Mouse (Mus musculus) cerebellum, postnatal 36 days (tissue): ENCODE data around the gene AI413582.

Experiments
- DNase-seq, 2 experiments: peaks; one replicate each; pipeline ENCODE4 v3.0.0; 2021 to 2022; ENCODE audit warnings: mixed read lengths in 2 of 2

Gene AI413582

DNA sequence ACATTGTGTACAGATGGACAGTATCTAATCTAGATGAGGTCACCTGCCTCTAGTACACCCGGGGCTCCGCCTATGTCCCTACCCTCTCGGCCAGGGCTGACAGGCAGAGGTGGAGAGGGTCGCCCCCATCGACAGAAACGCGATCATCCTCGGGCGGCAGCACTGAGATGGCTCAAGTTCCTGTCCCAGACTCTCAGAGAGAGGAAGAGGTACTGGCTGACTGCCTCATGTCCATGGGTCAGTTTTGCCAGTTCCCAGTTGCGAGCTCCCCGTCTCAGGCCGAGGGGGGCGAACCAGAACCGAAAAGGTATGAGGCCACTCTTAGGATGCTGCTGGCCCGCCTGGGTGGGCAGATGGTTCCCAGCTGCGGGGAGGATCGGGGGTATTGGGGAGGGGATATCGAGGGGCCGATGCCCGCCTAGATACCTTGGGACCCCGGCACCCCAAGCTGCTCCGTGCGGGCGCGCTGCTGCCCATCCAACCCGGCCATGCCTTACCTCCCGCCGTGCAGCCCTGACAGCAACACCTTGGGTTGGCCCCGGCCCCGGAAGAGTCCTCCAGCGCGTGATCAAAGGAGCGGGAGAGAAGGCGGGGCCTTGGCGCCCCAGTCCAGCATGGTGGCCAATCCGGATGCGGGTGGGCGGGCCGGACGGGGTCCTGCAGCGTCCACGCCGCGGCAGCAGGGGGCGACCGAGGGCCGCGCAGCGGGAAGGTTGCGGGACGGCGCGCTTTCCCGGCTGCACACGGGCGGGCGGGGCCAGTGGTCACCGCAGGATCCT, at the start of gene AI413582:
Gene AI413582 (minus strand): TSS at position 594 of the 779 bp plus-strand sequence.
- DNase-seq, result peak; percentile 98 to 99

GRCm38 (mm10) chr17:27613016-27613415, 47.5 kb upstream of the AI413582 start:
- DNase-seq, result peak in 1 of 2 experiments; percentile 42

DNA sequence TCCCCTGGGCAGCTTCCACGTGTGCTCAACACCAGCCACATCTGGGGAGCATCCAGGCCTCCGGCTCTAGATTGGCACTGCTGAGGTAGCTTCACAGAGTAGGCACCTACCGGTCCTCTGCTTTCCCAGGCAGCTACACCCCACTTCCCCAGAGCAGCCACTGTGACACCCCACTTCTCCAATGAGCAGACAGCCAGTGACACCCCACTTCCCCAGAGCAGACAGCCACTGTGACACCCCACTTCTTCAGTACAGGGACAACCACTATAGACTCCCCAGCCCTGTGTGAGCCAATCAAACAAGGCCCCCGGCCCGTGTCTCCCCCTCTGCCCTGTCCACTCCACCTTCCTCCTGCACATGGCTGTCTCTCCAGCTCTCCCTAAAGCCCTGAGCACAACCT, 46.4 kb upstream of the AI413582 start:
- no peak for DNase-seq

- no peak for DNase-seq
Measured at GRCm38 (mm10) chr17:27611519-27611884, 45.9 kb upstream of the AI413582 start.

DNA sequence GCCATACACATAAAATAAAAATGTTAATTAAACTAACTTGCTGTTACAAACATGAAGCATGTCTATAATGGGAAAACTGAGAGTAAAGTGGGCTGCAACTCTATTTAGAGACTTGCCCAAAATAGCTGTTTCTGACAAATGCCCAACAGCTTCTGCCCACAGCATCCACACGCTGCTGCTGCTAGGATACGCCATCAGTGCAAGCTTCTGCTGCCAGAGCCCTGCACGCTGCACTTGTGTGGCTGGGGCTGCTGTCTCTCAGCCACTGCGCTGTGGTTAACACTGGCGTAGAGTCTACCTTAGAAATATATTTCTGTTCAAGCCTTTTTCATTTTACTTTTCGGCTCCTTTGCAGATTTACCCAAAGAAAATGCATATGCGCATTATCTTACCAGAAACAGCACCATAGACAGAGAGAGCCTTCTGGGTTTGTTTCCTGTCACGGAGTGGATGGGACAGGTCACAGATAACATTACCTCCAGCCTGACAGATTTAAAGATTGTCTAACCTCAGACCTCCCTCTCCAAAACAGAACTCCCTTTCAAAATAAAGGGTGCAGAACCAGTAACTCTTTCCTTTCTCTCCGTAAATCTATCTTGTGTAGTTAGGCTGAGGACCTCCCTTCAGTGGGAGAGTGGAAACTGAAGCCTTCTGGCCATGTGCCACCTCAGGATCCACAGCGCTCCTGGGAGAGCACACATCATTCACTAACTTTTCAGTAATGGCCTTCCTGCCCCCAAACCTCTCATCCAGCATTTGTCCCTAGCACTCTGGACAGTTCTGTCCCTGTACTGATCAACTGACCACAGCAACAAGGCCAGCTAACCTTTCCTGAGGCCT, 45.3 kb upstream of the AI413582 start:
- DNase-seq, result no peak

DNA sequence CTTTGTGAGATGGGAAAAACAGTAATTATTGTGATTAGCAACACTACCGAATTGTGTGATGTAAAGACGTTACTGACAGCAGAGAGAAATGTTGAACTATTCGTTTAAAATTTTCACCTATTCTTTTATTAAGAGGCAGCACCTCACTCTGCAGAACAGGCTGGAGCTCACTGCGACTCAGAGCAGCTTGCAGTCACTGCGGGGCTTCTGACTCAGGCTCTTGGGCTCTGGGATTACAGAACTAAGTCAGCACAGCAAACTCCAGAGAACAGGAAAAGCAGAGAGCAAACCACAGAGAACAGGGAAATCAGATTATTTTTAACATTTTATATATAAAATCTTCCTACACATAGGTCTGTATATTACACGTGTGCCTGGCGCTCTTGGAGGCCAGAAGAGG, 44.0 kb upstream of the AI413582 start:
- DNase-seq, result no peak

DNA sequence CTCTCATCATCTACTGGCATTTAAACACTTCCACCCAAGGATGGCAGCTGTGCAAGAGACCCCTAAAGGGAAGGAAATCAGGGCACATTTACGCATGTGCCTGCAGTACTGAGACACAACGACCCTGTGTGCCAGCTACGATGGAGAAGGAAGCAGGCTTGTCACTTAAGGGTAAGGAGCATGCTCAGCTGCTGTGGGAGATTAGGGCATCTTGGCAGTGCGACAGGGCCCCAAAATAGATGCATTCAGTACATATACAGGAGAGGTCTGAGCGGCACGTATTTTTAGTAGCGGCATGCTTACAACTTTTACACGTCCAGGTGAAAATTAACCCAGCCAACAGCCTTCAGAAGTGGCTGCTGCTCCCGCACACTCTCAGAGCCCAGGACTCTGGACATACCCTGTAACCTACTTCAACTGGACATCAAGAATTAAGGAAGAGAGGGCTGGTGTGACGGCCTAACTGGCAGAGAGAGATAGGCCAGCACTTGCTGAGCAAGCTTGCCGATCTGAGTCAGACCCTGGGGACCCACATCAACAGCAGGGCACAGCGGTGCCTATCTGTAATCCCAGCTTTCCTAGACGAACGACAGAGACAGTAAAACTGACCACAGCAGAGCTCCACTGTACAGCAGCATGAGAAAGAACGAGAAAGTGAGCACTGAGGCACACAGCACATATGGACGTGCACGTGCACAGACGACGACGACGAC, 38.1 kb upstream of the AI413582 start:
- DNase-seq, result peak; percentile 51 to 61

- DNase-seq, result no peak
Measured at GRCm38 (mm10) chr17:27603036-27603435, 37.5 kb upstream of the AI413582 start.

DNA sequence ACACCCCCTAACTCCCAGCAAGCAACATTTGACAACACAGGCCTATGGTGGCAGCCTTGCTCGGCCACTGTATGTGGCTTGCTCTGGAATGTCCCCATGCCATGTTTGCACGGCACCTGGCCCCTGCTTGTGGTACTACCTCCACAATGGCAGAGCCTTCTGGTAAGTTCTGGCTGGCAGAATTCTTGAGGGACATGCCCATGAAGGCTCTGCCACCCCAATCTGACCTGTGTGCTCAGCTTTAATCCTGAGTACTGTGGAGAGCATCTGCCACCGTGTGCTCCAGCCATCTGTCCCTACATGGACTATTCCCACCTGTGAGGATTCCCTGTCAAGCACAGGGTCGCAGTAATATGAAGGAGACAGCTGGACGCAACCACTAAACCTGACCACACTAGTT, 35.3 kb upstream of the AI413582 start:
- DNase-seq, result peak; percentile 74 to 75

- DNase-seq, result no peak
Measured at GRCm38 (mm10) chr17:27600286-27600685, 34.7 kb upstream of the AI413582 start.

GRCm38 (mm10) chr17:27596376-27597190, 31.0 kb upstream of the AI413582 start:
- no peak for DNase-seq

GRCm38 (mm10) chr17:27595659-27596375, 30.3 kb upstream of the AI413582 start:
- no peak for DNase-seq

GRCm38 (mm10) chr17:27592565-27592910, 27.0 kb upstream of the AI413582 start:
- no peak for DNase-seq

DNA sequence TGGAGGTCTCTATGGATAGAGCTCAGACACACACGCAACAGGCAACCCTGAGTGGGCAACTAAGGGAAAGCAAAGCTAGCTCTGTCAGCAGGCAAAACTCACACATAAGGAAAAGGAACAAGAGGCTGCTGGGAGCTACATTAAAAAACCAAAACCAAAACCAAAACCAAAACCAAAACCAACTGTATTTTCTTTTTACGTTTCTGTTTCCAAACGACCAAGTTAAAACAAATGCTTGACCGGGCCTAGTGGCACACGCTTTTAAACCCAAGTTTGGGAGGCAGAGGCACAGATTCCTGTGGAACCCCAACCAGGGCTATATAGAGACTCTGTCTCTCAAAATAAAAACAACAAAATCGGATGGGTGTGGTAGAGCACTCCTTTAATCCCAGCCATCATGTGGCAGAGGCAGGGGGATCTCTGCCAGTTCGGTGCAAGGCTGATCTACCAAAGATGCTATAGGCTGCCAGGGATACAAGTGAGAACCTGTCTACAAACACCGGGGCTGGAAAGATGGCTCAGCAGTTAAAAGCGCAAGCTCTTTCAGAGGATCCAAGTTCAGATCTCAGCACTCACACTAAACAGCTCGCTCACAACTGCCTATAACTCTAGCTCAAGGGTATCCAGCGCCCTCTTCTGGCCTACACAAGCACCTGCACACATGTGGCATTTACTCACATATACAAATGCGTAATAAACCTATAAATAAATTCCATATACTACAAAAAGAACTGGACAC, 26.4 kb upstream of the AI413582 start:
- DNase-seq, result no peak

- DNase-seq, result no peak
Measured at GRCm38 (mm10) chr17:27588231-27588630, 22.7 kb upstream of the AI413582 start.

GRCm38 (mm10) chr17:27587252-27587651, 21.7 kb upstream of the AI413582 start:
- DNase-seq, result no peak

GRCm38 (mm10) chr17:27586661-27587060, 21.1 kb upstream of the AI413582 start:
- no peak for DNase-seq

GRCm38 (mm10) chr17:27583185-27583894, 17.8 kb upstream of the AI413582 start:
- no peak for DNase-seq

DNA sequence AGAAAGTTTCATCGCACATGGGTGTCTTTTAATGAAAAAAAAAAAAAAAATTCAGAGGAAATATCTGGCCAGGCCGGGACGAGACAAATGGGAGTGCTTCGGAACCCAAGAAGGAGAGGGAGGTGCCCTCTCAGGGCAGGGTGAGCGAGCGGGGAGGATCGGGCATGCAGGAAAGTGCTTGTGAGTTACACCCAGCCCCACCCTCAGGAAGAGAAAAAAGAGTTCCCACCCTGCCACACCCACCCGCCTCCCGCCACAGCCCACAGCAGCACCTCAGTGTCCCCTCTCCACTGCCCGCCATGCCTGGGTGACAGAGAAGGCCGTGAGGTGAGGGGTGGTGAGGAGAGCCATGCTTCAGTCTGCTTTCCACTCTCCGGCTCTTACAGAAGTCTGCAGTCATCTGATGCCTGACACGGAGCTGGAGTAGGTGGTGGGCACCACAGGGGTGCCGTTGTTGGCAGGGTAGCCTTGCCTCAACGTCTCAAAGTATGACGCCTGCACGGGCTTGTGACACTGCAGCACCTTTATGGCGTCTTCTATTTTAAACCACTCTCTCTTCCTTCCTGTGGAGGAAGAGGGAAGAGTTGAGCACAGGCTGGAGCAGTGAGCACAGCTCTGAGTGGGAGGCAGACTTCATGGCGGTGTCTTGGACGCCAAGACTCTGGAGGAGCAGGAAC, 15.0 kb upstream of the AI413582 start:
- DNase-seq, result no peak

GRCm38 (mm10) chr17:27579816-27580215, 14.3 kb upstream of the AI413582 start:
- peak; percentile 68 to 73 for DNase-seq
